Mouse (Mus musculus) heart, embryonic 13.5 days (tissue): ENCODE results near the gene Tspyl3. TPM values are rescaled to one million over a fixed set of nuclear protein-coding genes. Genes with fewer than 3 reads are reported as not detected.

Experiments
- ATAC-seq: fragments of 200-750 bp; cut with Nextera tagmentation; 2 replicates; pipeline ENCODE4 v1.8.0; 2017; ENCODE audit warnings: moderate TSS enrichment; ENCODE audit not compliant: insufficient number of reproducible peaks, low FRiP score, low TSS enrichment; ENCODE audit errors: extremely low read depth
- H3K27ac ChIP-seq: fragments of 300-500 bp; sonication (generic); replicated peaks from 2 replicates; pipeline ENCODE4 v1.5.1; 2015; ENCODE audit warnings: moderate library complexity, mild to moderate bottlenecking, inconsistent platforms
- H3K27me3 ChIP-seq: fragments of 300-500 bp; sonication (generic); replicated peaks from 2 replicates; pipeline ENCODE4 v1.6.1; 2015; ENCODE audit warnings: mild to moderate bottlenecking, inconsistent platforms
- H3K36me3 ChIP-seq: fragments of 300-500 bp; sonication (generic); 2 replicates; pipeline ENCODE4 v1.6.1; 2015; ENCODE audit warnings: mild to moderate bottlenecking, inconsistent platforms
- H3K4me1 ChIP-seq: fragments of 300-500 bp; sonication (generic); 2 replicates; pipeline ENCODE4 v1.6.1; 2015; ENCODE audit warnings: inconsistent platforms
- H3K4me2 ChIP-seq: fragments of 300-500 bp; sonication (generic); 2 replicates; pipeline ENCODE4 v1.6.1; 2015; ENCODE audit warnings: inconsistent platforms, mild to moderate bottlenecking, moderate library complexity
- H3K4me3 ChIP-seq: fragments of 300-500 bp; sonication (generic); 2 replicates; pipeline ENCODE4 v1.5.1; 2015; ENCODE audit warnings: moderate library complexity, mild to moderate bottlenecking, inconsistent platforms
- H3K9ac ChIP-seq: fragments of 300-500 bp; sonication (generic); 2 replicates; pipeline ENCODE4 v1.6.1; 2015; ENCODE audit warnings: inconsistent platforms, mild to moderate bottlenecking, moderate library complexity
- H3K9me3 ChIP-seq: fragments of 300-500 bp; sonication (generic); 2 replicates; pipeline ENCODE4 v1.6.1; 2016; ENCODE audit warnings: inconsistent platforms
- WGBS: fragments of 180-500 bp; shearing (Covaris S2); methylation state at CpG from one replicate; pipeline ENCODE4 v1.1.7; 2015; ENCODE audit warnings: mixed read lengths; 5-methylcytosine and 5-hydroxymethylcytosine counted together
- polyA plus RNA-seq: library from polyadenylated mRNA; unstranded; fragments of >200 nt; fragmentation: Nextera tagmentation; extraction: Ambion mirVana; gene quantifications from 2 replicates; pipeline ENCODE4 v1.2.1, GENCODE M21; 2015

The Tspyl3 gene
- polyA plus RNA-seq, 1 experiment from 2014 or later, result 7.3 TPM

DNA sequence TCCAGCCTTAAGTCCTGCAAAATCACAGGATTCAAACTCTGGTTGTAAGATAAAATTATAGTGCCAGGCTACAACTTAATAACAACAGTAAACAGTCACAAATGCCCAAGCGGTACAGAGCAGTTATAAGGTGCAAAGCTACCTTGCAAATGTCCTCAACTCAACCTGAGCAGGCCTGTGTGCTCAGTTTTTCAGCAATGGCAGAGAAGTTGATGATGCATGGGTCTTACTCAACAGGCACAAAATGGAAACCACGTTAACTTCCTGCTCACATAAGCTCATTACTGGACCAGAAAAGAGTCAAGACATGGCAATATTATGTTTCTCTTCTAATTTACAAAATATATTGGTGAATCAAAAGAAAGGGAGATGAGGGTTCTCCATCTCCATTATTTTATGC is 2.7 kb downstream of the Tspyl3 start:
- H3K4me3 ChIP-seq, result no peak overlapping the region
- no peaks in the 10 kb centered on the region for H3K9me3 ChIP-seq
- no peak overlapping the region for H3K27ac ChIP-seq
- no peaks in the 10 kb centered on the region for H3K27me3 ChIP-seq
- H3K9ac ChIP-seq, result no peak overlapping the region
- peaks cover 31% of the 10 kb centered on the region for H3K4me1 ChIP-seq
- 85% methylated on average over 2 of the region's 2 CpGs for WGBS
- H3K4me2 ChIP-seq, result no peak overlapping the region
- H3K36me3 ChIP-seq, result peaks cover 5% of the 10 kb centered on the region; the same call in 1 of the 2 replicates
- ATAC-seq, result no peak

GRCm38 (mm10) chr2:153222130-153222529 is 3.1 kb downstream of the Tspyl3 start:
- Histone ChIP-seq H3K9ac (no peak overlapping the region), H3K27me3 (no peaks in the 10 kb centered on the region), H3K4me2 (no peak overlapping the region), H3K9me3 (no peaks in the 10 kb centered on the region), H3K27ac (no peak overlapping the region), H3K4me3 (no peak overlapping the region), H3K36me3 (peaks cover under 1% of the 10 kb centered on the region; the same call in 1 of the 2 replicates), H3K4me1 (peaks cover 31% of the 10 kb centered on the region)
- ATAC-seq, result no peak

GRCm38 (mm10) chr2:153221620-153222019 is 3.6 kb downstream of the Tspyl3 start:
- H3K27ac ChIP-seq, result no peak overlapping the region
- 43% methylated on average over 4 of the region's 4 CpGs for WGBS

GRCm38 (mm10) chr2:153218516-153218915 is 6.7 kb downstream of the Tspyl3 start:
- Histone ChIP-seq H3K9me3 (no peaks in the 10 kb centered on the region), H3K4me3 (no peak overlapping the region), H3K27me3 (no peaks in the 10 kb centered on the region), H3K9ac (no peak overlapping the region), H3K4me1 (peaks cover 29% of the 10 kb centered on the region), H3K4me2 (no peak overlapping the region), H3K27ac (no peak overlapping the region), H3K36me3 (no peaks in the 10 kb centered on the region)
- no peak for ATAC-seq
- 62% methylated on average over 3 of the region's 3 CpGs for WGBS

More at GRCm38 (mm10) chr2:153221620-153222019, 3.6 kb downstream of the Tspyl3 start:
- Histone ChIP-seq H3K4me2 (no peak overlapping the region), H3K36me3 (no peaks in the 10 kb centered on the region), H3K9me3 (no peaks in the 10 kb centered on the region), H3K4me1 (peaks cover 27% of the 10 kb centered on the region), H3K27me3 (no peaks in the 10 kb centered on the region), H3K4me3 (no peak overlapping the region), H3K9ac (no peak overlapping the region)
- ATAC-seq, result no peak

DNA sequence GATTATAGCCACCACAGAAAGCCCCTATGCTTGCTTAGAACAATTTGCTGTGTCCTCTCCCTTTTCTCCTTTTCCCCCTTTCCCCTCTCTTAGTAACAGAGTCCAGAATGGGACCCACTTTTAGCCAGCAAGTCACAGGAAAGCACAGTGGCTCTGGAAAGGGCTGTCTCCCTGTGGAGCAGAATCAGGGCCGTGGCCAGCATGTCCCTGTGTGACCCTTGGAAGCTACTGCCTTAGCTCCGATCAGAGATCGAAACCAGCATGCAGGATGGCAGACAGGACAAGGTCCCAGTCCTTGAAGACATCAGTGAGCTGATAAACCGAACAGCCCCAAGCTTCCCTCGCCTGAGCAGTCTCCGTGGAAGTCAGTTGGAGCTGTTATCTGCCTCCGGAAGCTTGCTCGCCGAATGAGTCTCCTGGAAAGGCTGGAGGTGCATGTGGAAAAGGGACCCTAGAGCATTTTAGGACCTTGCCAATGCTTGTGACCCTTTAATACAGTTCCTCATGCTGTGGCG is 7.4 kb downstream of the Tspyl3 start:
- H3K9me3 ChIP-seq, result no peaks in the 10 kb centered on the region
- no peak overlapping the region for H3K9ac ChIP-seq
- no peak overlapping the region for H3K27ac ChIP-seq
- peaks cover 29% of the 10 kb centered on the region for H3K4me1 ChIP-seq
- no peaks in the 10 kb centered on the region for H3K27me3 ChIP-seq
- H3K36me3 ChIP-seq, result no peaks in the 10 kb centered on the region
- no peak for ATAC-seq
- H3K4me2 ChIP-seq, result no peak overlapping the region
- WGBS, result 49% methylated on average over 10 of the region's 10 CpGs
- H3K4me3 ChIP-seq, result no peak overlapping the region

- Histone ChIP-seq H3K27ac (no peak overlapping the region), H3K4me3 (no peak overlapping the region), H3K4me1 (peaks cover 22% of the 10 kb centered on the region), H3K4me2 (no peak overlapping the region), H3K9me3 (no peaks in the 10 kb centered on the region), H3K27me3 (no peaks in the 10 kb centered on the region), H3K9ac (no peak overlapping the region), H3K36me3 (peaks cover 10% of the 10 kb centered on the region)
- no peak for ATAC-seq
- 71% methylated on average over 4 of the region's 4 CpGs for WGBS
Measured at GRCm38 (mm10) chr2:153215421-153215820, 9.8 kb downstream of the Tspyl3 start.

- Histone ChIP-seq H3K27ac (no peak overlapping the region), H3K9me3 (no peaks in the 10 kb centered on the region), H3K36me3 (peaks cover 16% of the 10 kb centered on the region), H3K27me3 (no peaks in the 10 kb centered on the region), H3K4me3 (no peak overlapping the region), H3K9ac (no peak overlapping the region), H3K4me2 (no peak overlapping the region), H3K4me1 (peaks cover 22% of the 10 kb centered on the region)
- 35% methylated on average over 6 of the region's 6 CpGs for WGBS
- no peak for ATAC-seq
Measured at GRCm38 (mm10) chr2:153214771-153215259, 10.4 kb downstream of the Tspyl3 start.

- Histone ChIP-seq H3K9me3 (no peaks in the 10 kb centered on the region), H3K27ac (no peak overlapping the region), H3K27me3 (no peaks in the 10 kb centered on the region), H3K4me3 (no peak overlapping the region), H3K4me2 (no peak overlapping the region), H3K4me1 (peaks cover 18% of the 10 kb centered on the region), H3K36me3 (peaks cover 31% of the 10 kb centered on the region), H3K9ac (no peak overlapping the region)
- ATAC-seq, result no peak
- 80% methylated on average over 4 of the region's 4 CpGs for WGBS
Measured at GRCm38 (mm10) chr2:153213351-153213750, 11.9 kb downstream of the Tspyl3 start.

DNA sequence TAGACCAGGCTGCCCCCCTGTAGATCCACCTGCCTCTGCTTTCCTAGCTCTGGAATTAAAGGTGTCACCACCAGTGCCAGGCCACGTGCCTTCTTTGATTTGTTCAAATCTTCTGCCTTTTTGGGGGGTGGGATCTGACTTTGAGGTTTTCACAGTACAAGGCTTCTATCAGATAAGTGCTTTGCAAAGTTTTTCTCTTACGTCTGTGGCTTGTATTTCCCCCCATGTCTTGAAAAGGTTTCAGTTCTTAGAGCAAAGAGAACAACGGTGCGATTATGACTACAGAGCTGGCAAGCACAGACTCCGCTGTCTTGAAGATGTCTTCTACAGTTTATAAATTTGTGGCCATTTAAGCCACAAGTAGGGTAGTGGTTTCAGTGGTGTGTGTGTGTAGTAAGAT is 13.8 kb downstream of the Tspyl3 start:
- H3K27ac ChIP-seq, result no peak overlapping the region
- WGBS, result 91% methylated on average over 5 of the region's 5 CpGs

DNA sequence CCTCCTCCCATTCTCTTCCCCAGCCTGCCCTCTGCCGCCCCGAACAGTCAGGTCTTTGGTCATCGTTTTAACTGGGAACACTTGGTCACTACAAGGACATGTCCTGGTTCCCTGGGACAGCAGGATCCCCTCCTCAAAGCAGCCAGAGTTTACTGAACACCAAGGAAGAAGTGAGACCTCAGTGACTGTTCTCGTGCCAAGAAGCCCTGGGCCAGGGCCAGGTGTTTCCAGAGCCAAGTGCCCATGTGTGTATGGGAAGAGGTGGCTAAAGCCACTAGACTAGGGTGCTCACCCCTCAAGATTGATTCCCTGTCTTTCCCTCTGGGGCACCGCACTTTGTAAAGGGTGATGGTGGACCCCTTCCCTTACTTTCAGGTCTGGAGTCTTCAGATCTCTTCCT is 16.0 kb downstream of the Tspyl3 start:
- no peaks in the 10 kb centered on the region for H3K27me3 ChIP-seq
- ATAC-seq, result no peak
- peaks cover 5% of the 10 kb centered on the region for H3K4me1 ChIP-seq
- H3K4me3 ChIP-seq, result no peak overlapping the region
- H3K9ac ChIP-seq, result no peak overlapping the region
- no peaks in the 10 kb centered on the region for H3K9me3 ChIP-seq
- no peak overlapping the region for H3K4me2 ChIP-seq
- H3K36me3 ChIP-seq, result peaks cover 71% of the 10 kb centered on the region
- H3K27ac ChIP-seq, result no peak overlapping the region
- 90% methylated on average over 5 of the region's 5 CpGs for WGBS

More for the DNA sequence above, 13.8 kb downstream of the Tspyl3 start:
- peaks cover 50% of the 10 kb centered on the region for H3K36me3 ChIP-seq
- peaks cover 18% of the 10 kb centered on the region for H3K4me1 ChIP-seq
- no peaks in the 10 kb centered on the region for H3K9me3 ChIP-seq
- H3K4me2 ChIP-seq, result no peak overlapping the region
- ATAC-seq, result no peak
- no peaks in the 10 kb centered on the region for H3K27me3 ChIP-seq
- H3K9ac ChIP-seq, result no peak overlapping the region
- H3K4me3 ChIP-seq, result no peak overlapping the region

GRCm38 (mm10) chr2:153208149-153208548 is 17.1 kb downstream of the Tspyl3 start:
- Histone ChIP-seq H3K27ac (no peak overlapping the region), H3K36me3 (peaks cover 82% of the 10 kb centered on the region), H3K9me3 (no peaks in the 10 kb centered on the region), H3K4me2 (no peak overlapping the region), H3K4me3 (no peak overlapping the region), H3K9ac (no peak overlapping the region), H3K27me3 (no peaks in the 10 kb centered on the region), H3K4me1 (no peaks in the 10 kb centered on the region)
- ATAC-seq, result no peak
- 94% methylated on average over 2 of the region's 2 CpGs for WGBS

GRCm38 (mm10) chr2:153202766-153203165 is 22.5 kb downstream of the Tspyl3 start:
- H3K27ac ChIP-seq, result no peak overlapping the region
- no peak overlapping the region for H3K4me3 ChIP-seq
- no peak for ATAC-seq
- no peaks in the 10 kb centered on the region for H3K9me3 ChIP-seq
- peaks cover 14% of the 10 kb centered on the region for H3K4me1 ChIP-seq
- no peak overlapping the region for H3K9ac ChIP-seq
- WGBS, result 81% methylated on average over 1 of the region's 1 CpGs
- H3K4me2 ChIP-seq, result no peak overlapping the region
- H3K27me3 ChIP-seq, result no peaks in the 10 kb centered on the region
- H3K36me3 ChIP-seq, result peaks cover 94% of the 10 kb centered on the region
